17 mouse cellular contexts compared by ENCODE assay signal in the genomic region with DNA sequence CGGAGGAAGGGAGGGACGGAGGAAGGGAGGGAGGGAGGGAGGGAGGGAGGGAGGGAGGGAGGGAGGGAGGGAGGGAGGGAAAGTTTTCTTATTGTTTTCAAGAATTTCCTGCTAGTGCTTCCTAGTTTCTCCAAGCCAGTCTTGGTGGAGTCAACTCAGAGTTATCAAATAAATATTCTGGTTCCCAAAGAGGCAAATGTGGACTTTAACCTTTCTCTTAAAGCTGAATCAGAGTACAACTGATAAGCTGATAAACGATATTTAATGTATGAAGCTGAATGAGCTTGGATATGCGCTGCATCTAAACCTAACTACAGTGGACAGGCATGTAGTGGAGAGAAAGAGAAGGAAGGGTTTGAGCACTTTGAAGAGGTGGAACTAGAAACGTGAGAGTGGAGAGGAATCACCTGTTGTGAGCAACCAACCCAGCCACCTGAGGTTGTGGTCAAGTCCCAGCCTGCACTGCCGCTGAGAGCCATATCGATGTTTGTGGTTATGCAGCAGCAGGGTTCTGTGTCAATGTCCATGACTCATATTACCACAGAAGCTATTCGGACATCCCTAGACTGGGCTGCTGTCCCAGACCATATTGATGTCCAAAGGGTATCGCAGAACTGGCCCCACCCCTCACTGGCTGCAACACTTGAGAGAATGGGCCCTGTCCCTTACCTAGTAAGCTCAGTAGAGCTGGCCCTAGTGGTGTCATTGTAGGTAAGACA. TPM values are rescaled to one million over a fixed set of nuclear protein-coding genes. Genes with fewer than 3 reads are reported as not detected.
DNase-seq lines count a peak whose midpoint lies in the region; ATAC-seq lines count a peak whose summit lies in the region.
"Had no signal": no experiment of that assay in that cellular context is flagged by ENCODE, and none has a peak within 500 bp of the region (broad histone marks: within the 10 kb centered on the region; RNA-seq: fewer than 3 reads in every experiment).

No protein-coding gene starts in this region.

- no peak overlapping the region for H3K4me3 ChIP-seq in heart, embryonic 11.5 days (ENCODE audit: low read depth, low read length)
- H3K4me3 ChIP-seq in intestine, embryonic 15.5 days (replicated peaks): no peak overlapping the region
- H3K4me3 ChIP-seq: left cerebral cortex, adult 2 months; limb, embryonic 15.5 days had no signal

- H3K4me1 ChIP-seq in heart, embryonic 11.5 days (ENCODE audit: control insufficient read depth, insufficient read depth, low read length): no peaks in the 10 kb centered on the region
- no peaks in the 10 kb centered on the region for H3K4me1 ChIP-seq in intestine, embryonic 15.5 days (replicated peaks)
- H3K4me1 ChIP-seq: limb, embryonic 15.5 days had no signal

- H3K36me3 ChIP-seq in heart, embryonic 11.5 days (ENCODE audit: control insufficient read depth, insufficient read depth, low read length): no peaks in the 10 kb centered on the region
- H3K36me3 ChIP-seq in intestine, embryonic 15.5 days: no peaks in the 10 kb centered on the region
- H3K36me3 ChIP-seq: limb, embryonic 15.5 days had no signal

- no peak overlapping the region for H3K9ac ChIP-seq in heart, embryonic 11.5 days (ENCODE audit: low read depth, low read length)
- H3K9ac ChIP-seq in intestine, embryonic 15.5 days: no peak overlapping the region
- H3K9ac ChIP-seq: limb, embryonic 15.5 days had no signal

- H3K27me3 ChIP-seq in heart, embryonic 11.5 days (ENCODE audit: control insufficient read depth, insufficient read depth, low read length): no peaks in the 10 kb centered on the region
- H3K27me3 ChIP-seq in intestine, embryonic 15.5 days (replicated peaks): no peaks in the 10 kb centered on the region
- H3K27me3 ChIP-seq: CH12.LX; limb, embryonic 15.5 days had no signal

- H3K4me2 ChIP-seq in heart, embryonic 11.5 days: no peak overlapping the region
- no peak overlapping the region for H3K4me2 ChIP-seq in intestine, embryonic 15.5 days (replicated peaks)
- H3K4me2 ChIP-seq: limb, embryonic 15.5 days had no signal

- 79% methylated on average over 7 of the region's 9 CpGs for WGBS in heart, embryonic 11.5 days (ENCODE audit: insufficient replicate concordance)
- 85% methylated on average over 7 of the region's 9 CpGs for WGBS in intestine, embryonic 15.5 days

- no peak overlapping the region for H3K27ac ChIP-seq in heart, embryonic 11.5 days (ENCODE audit: low read depth, low read length)
- H3K27ac ChIP-seq in intestine, embryonic 15.5 days: no peak overlapping the region
- H3K27ac ChIP-seq: left cerebral cortex, adult 2 months; limb, embryonic 15.5 days; macrophage had no signal

- no peak for ATAC-seq in heart, embryonic 11.5 days (replicated peaks; ENCODE audit: insufficient number of reproducible peaks, low FRiP score, low TSS enrichment)
- ATAC-seq in intestine, embryonic 15.5 days: peak; percentile 78
- ATAC-seq: forebrain, embryonic 14.5 days; hindbrain, embryonic 16.5 days had no signal

- peak; percentile 93 for DNase-seq in heart, adult 11 months
- peak; percentile 60 to 74 for DNase-seq in urinary bladder, adult 18-20 months (ENCODE audit: low spot score in 2 of 2)
- no peak for DNase-seq in urinary bladder, adult 2 months (ENCODE audit: low spot score)
- peak; percentile 69 to 71 for DNase-seq in urinary bladder, postnatal 36 days (ENCODE audit: low spot score in 2 of 2)
- no peak for DNase-seq in layer of hippocampus, adult 9-11 months
- DNase-seq in cerebellum, postnatal 4 days (ENCODE audit: low spot score in 2 of 2): no peak
- DNase-seq: cerebellum, adult 9-11 months; kidney, postnatal 25 days; right cerebral cortex, postnatal 4 days had no signal

- no peaks in the 10 kb centered on the region for H3K9me3 ChIP-seq in heart, embryonic 11.5 days (replicated peaks; ENCODE audit: control insufficient read depth, low read length)
- H3K9me3 ChIP-seq in intestine, embryonic 15.5 days: no peaks in the 10 kb centered on the region
- H3K9me3 ChIP-seq: limb, embryonic 15.5 days had no signal

RNA-seq across cellular contexts. Expression of gene Hpgd, which starts 16.4 kb away (rescaled TPM):
- polyA plus RNA-seq in heart, embryonic 11.5 days (2014; fragmentation: Nextera tagmentation; extraction: Ambion mirVana): 29.2 and 32.6 TPM in 2 replicates
- 138 and 145 TPM in 2 replicates for polyA plus RNA-seq in urinary bladder, adult 2 months (2012; rRNA removed)
- 28.9 and 31.9 TPM in 2 replicates for polyA plus RNA-seq in intestine, embryonic 15.5 days (2015; fragmentation: Nextera tagmentation; extraction: Ambion mirVana)

Comparison
In these comparisons a context has a peak if more than half of its experiments do, and no peak if none do; other contexts are left out.
1. DNase-seq: peak in heart, adult 11 months (single experiment), urinary bladder, adult 18-20 months (2 of 2) and urinary bladder, postnatal 36 days (2 of 2); none in urinary bladder, adult 2 months (single experiment), layer of hippocampus, adult 9-11 months (single experiment) and cerebellum, postnatal 4 days (0 of 2).